Mouse (Mus musculus) adrenal gland, adult 10 weeks (tissue): Measurements from ENCODE around the gene Bsg. TPM values are rescaled to one million over a fixed set of nuclear protein-coding genes. Genes with fewer than 3 reads are reported as not detected.

Experiments used
- polyA plus RNA-seq: library from polyadenylated mRNA; stranded (reverse); fragments of 350-450 nt; fragmentation: Illumina TruSeq; extraction: RNeasy Lipid Tissue Mini Kit (QIAGEN cat#74804); gene quantifications from one replicate; pipeline ENCODE4 v1.2.3, GENCODE M21; 2014; ENCODE audit warnings: low read depth, low replicate concordance

The Bsg gene
- 289 TPM for polyA plus RNA-seq

DNA sequence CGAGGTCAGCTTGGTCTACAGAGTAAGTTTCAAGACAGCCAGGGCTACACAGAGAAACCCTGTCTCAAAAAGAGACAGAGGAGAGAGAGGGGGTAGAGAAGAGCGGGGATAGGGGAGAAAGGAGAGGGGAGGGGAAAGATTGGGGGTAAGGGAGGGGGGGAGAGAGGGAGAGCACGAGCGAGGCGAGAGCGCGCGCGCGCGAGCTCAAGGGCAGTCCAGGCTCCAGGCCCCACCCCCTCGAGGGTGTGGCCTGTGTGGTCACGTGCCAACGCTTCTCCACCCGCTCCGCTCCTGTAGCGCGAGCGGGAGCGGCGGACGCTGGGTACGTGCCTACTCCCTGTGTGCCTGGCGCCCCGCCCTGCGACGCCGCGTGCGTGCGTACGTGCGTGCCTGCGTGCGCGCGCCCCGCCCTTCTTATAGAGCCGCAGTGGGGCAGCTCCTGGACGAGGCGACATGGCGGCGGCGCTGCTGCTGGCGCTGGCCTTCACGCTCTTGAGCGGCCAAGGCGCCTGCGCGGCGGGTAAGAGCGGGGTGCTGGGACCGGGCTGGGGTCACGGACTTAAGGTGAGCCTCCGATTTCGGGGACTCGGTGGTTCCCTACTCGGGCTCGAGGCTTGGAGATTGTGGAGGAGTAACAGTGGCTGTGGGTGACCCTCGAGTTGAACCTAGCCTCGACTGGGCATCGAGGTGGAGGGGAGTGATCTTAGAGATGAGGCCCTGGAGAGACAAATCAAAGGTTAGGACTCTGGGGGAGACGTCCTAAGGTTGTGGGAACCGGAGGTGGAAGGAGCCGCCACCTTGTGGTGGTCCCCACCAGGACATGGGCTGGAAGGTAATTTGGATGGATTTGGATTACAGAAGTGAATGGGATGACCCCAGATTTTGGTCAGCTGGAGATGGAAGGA lies at the start of gene Bsg:
Gene Bsg (plus strand): TSS at position 427 of the 905 bp plus-strand sequence.

DNA sequence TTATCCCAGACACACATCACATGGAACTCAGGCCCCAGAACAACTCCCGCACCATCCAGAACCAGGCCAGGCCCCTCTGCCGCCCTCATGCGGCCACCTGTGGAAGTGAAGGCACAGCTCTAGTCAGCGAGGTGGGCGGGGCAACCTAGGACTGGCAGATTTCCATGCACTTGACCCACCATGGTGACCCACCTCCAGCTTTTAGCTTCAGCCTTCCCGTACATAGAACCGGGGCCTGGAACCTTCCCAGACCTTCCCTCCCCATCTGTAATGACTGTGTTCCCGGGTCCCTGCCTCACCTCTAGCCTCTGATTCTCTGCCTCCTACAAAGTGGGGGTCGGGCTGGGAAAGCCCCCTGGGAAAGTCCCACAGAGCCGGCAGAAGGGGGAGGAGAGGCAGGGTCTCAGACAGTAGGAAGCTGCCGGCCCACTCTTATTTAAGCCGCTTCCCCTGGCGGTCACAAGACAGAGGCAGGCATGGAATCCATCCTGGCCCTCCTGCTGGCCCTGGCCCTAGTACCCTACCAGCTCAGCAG lies 40.1 kb upstream of the Bsg start, which contains the start of gene Madcam1:
Gene Madcam1 (plus strand): TSS at position 429 of the 535 bp plus-strand sequence.

DNA sequence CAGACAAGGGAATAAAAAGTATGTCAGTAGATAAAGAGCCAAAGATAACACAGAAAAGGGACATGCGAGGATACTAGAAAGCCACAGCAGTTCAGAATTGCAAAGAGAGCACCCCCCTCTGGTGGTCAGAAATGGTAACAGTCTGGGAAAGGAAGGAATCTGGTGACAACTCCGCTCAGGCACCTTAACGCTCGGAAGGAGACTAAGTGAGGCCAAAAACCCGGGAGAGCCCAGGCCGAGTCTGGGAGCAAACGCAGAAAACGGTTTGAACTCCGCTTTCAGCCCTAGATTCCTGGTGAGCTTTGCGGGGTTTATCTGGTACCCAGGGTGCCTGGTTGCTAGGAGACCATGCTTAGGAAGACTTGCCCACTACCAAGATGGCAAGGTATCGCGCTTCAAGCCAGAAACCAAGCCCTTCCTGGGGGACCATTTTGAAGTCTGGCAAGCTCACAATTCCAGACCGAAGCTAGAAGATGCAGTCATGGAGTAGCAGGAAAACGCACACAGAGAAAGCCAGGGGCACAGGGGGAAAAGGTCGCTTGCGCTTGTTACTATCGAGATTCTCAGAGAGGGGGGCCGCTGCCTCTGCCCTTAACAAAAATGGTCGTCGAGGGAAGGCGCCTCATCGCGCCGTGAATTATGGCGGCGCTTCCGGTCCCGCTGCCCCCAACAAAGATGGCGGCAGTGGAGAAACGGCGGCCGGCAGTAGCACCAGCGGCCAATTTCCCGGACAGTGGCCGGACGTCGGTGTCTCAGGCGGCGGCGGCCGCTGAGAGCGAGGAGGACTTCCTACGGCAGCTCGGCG lies 35.3 kb upstream of the Bsg start, which contains the start of gene Tpgs1:
Gene Tpgs1 (plus strand): TSS at position 599 of the 805 bp plus-strand sequence.

DNA sequence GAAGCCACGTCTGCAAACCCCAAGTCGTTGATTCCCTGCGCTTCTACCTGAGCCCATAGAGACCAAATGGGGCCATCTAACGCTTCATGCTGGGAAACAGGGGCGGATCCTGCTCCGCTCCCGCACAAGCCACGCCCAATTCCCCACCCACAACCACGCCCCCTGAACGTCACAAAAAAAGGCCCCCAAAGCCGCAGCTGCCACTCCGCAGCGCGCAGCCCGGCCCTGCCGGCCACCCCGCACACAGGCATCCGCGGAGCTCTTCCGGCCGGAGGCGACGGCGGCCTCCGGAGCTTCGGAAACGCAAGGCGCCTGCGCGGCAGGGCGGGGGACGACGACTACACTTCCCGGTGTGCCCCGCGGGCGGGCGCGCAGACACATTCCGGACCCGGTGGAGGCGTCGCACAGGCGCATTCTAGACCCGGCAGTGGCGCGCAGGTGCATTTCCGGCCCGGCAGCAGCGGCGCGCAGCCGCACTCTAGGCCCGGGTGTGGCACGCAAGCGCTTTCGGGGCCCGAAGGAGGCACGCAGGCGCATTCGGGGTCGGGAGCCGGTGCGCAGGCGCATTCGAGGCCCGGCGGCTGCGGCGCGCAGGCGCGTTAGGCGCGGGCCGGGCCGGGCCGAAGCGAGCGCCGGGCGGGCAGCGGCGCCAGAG lies 22.6 kb upstream of the Bsg start, which contains the start of gene Cdc34:
Gene Cdc34 (plus strand): TSS at position 605 of the 655 bp plus-strand sequence.

DNA sequence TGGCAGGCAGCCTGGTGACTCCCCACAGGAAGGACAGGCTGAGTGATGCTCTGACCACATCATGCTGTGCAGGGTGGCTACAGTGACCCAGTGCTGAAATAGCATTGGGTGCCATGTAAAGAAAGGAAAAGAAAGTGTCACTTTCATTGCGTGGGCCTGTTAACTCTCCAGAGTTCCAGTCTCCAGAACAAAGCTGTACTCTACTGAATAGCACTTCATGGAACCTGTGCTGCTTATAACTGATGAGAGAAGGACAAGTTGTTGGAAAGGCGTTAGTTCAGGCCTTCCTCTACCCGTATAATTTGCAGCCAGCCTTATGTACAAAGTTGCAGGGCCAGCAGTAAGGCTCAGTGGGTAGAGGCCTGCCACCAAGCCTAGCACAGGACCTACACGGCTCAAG lies 15.6 kb upstream of the Bsg start, which contains the start of gene Gzmm:
Gene Gzmm (plus strand): TSS at position 301 of the 400 bp plus-strand sequence.

DNA sequence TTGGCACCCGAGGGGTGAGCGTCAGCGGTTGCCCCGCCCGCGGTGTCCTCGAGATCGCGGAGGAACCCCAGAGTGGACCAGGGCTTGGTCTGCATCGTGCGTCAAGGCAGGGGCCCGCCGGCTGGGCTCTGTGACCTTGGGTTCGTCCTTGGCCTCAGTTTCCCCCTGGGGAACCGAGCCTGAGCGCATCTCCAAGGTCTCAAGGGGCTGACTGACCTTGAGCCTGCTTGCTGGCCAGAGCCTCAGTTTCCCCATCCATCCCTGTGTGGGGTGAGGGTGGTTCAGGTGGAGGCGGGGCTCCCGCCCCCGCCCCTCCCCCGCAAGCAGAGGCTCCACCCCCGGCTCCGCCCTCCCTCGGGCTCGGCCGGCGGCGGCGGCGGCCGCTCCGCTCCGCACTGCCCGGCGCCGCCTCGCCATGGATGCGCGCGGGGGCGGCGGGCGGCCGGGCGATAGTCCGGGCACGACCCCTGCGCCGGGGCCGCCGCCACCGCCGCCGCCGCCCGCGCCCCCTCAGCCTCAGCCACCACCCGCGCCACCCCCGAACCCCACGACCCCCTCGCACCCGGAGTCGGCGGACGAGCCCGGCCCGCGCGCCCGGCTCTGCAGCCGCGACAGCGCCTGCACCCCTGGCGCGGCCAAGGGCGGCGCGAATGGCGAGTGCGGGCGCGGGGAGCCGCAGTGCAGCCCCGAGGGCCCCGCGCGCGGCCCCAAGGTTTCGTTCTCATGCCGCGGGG lies 12.1 kb downstream of the Bsg start, which contains the start of gene Hcn2:
Gene Hcn2 (plus strand): TSS at position 381 of the 734 bp plus-strand sequence.

DNA sequence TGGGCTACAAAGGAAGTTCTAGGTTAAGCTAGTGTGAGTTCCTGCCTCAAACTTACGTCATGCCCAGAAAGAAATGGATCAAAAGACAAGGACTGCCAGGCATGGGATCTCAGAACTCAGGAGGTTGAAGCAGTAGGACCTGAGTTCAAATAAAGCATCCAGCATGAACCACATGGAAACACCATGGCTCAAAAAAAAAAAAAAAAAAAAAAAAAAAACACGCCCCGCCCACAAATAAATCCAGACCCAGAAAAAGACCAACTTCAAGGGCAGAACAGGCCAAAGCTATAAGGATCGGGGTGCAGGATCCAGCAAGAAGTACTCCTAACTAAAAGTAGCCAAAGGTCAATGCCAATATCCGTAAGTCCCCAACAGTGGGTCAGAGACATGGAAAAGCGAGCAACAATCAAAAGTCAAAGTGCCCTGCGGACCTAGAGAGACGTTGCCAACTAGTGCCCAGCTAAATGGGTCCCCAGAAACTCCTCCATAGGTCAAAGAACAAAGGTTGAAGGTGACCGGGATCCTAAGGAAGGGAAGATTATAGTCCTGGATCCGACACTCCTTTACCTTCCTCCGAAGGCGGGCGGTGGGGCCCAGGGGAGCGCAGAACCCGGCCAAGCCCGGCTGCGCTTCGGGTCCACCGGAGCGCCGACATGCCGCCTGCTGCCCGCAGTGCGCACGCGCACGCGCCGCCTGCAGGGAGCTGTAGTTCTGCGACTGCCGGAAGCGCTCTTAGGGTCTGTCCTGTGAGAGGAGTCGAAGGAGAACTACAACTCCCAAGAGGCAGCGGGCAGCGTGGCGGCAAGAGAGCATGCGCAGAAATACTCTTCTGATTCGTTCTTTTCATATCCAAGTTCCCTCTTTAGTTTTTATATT lies 41.8 kb downstream of the Bsg start, which contains the start of gene Polrmt:
Gene Polrmt (minus strand): TSS at position 684 of the 876 bp plus-strand sequence.

DNA sequence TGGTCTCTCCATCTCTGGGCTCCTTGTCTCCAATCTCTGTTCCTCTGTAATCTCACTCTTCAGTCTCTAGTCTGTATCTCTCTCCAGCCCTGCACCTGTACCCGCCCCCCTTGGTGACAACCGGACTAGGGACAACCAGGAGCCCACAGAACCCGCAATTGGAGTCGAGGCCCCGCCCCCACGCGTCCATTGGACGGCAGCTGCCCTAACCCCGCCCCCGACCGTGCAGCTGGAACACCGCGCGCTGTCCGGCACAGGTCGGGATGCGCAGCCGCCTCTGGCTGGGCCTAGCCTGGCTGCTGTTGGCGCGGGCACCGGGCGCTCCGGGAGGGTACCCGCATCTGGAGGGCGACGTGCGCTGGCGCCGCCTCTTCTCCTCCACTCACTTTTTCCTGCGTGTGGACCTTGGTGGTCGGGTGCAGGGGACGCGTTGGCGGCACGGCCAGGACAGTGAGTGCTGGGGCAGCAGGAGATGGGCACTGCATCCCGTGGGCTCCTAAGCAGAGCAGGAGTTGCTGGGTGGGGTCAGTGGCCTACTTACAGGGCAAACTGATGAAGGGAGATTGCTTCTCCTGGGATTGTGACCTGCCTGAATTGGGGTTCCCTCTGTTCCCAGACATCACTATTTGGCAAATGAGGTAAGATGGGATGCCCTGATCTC lies 50.7 kb downstream of the Bsg start, which contains the start of gene Fgf22:
Gene Fgf22 (plus strand): TSS at position 221 of the 661 bp plus-strand sequence.

Other genes starting within 250 kb of the Bsg start
- gene Vmn2r83, start 235.8 kb upstream of the Bsg start, polyA plus RNA-seq: not detected
- 1.7 TPM for gene Plpp2, start 170.7 kb upstream of the Bsg start, polyA plus RNA-seq
- not detected for gene Mier2, start 149.3 kb upstream of the Bsg start, polyA plus RNA-seq
- not detected for gene Theg, start 117.2 kb upstream of the Bsg start, polyA plus RNA-seq
- gene C2cd4c, start 90.5 kb upstream of the Bsg start, polyA plus RNA-seq: not detected
- gene Shc2, start 66.6 kb upstream of the Bsg start, polyA plus RNA-seq: 1.1 TPM
- not detected for gene Odf3l2, start 58.8 kb upstream of the Bsg start, polyA plus RNA-seq
- not detected for gene Madcam1, start 39.9 kb upstream of the Bsg start, polyA plus RNA-seq
- not detected for gene Tpgs1, start 35.1 kb upstream of the Bsg start, polyA plus RNA-seq
- not detected for gene Cdc34, start 22.3 kb upstream of the Bsg start, polyA plus RNA-seq
- gene Gzmm, start 15.5 kb upstream of the Bsg start, polyA plus RNA-seq: not detected
- not detected for gene Hcn2, start 12.1 kb downstream of the Bsg start, polyA plus RNA-seq
- gene Polrmt, start 42.1 kb downstream of the Bsg start, polyA plus RNA-seq: not detected
- gene Fgf22, start 50.6 kb downstream of the Bsg start, polyA plus RNA-seq: not detected
- 0.58 TPM for gene Rnf126, start 62.5 kb downstream of the Bsg start, polyA plus RNA-seq
- 6.9 TPM for gene Fstl3, start 72.8 kb downstream of the Bsg start, polyA plus RNA-seq
- gene Prss57, start 86.5 kb downstream of the Bsg start, polyA plus RNA-seq: not detected
- 0.93 TPM for gene Palm, start 89.1 kb downstream of the Bsg start, polyA plus RNA-seq
- gene Misp, start 116.5 kb downstream of the Bsg start, polyA plus RNA-seq: not detected
- 69.8 TPM for gene Ptbp1, start 149.9 kb downstream of the Bsg start, polyA plus RNA-seq
- not detected for gene Prtn3, start 170.0 kb downstream of the Bsg start, polyA plus RNA-seq
- not detected for gene Plppr3, start 170.1 kb downstream of the Bsg start, polyA plus RNA-seq
- not detected for gene Elane, start 181.8 kb downstream of the Bsg start, polyA plus RNA-seq
- gene Cfd, start 186.4 kb downstream of the Bsg start, polyA plus RNA-seq: 14.9 TPM
- gene Med16, start 204.4 kb downstream of the Bsg start, polyA plus RNA-seq: not detected
- not detected for gene Gm26602, start 206.4 kb downstream of the Bsg start, polyA plus RNA-seq
- gene Kiss1r, start 212.5 kb downstream of the Bsg start, polyA plus RNA-seq: not detected
- 8.8 TPM for gene R3hdm4, start 216.7 kb downstream of the Bsg start, polyA plus RNA-seq
- 1.9 TPM for gene Arid3a, start 222.6 kb downstream of the Bsg start, polyA plus RNA-seq